Mouse (Mus musculus) left cerebral cortex, adult 2 months (tissue): Measurements from ENCODE around the gene Ppm1d. TPM values are rescaled to one million over a fixed set of nuclear protein-coding genes. Genes with fewer than 3 reads are reported as not detected.

Source experiments
- DNase-seq, 2 experiments: peaks; one replicate each; pipeline ENCODE4 v3.0.0; 2021 to 2022; ENCODE audit warnings: low spot score in 2 of 2, mixed read lengths in 1 of 2; ENCODE audit errors: extremely low spot score in 1 of 2
- H3K27ac ChIP-seq: fragments of 200-600 bp; 2 replicates; pipeline ENCODE4 v1.8.1; 2022
- H3K4me3 ChIP-seq: fragments of 200-600 bp; 2 replicates; pipeline ENCODE4 v1.8.1; 2022
- CTCF ChIP-seq: fragments of 200-600 bp; IDR thresholded peaks from 2 replicates; pipeline ENCODE4 v1.8.1; 2022; ENCODE audit warnings: antibody characterized with exemption, mild to moderate bottlenecking, moderate library complexity
- intact Hi-C: fragments of 180-260 bp; cut with DNase I; formaldehyde crosslinking; loops from one replicate; pipeline ENCODE4 v1.15.1; 2025
- long read RNA-seq, 2 experiments: library from polyadenylated mRNA; stranded (forward); transcript quantifications; one replicate each; pipeline ENCODE4 v2.0.0; 2021; ENCODE audit warnings: borderline mapping rate in 2 of 2
- total RNA-seq, 2 experiments: library from RNA; stranded (reverse); gene quantifications; 2 replicates each; pipeline ENCODE4 v1.2.3; 2021

Ppm1d gene
- 10 to 100 TPM; 17.7 to 18.0 TPM for total RNA-seq
- long read RNA-seq, experiment 1, transcript Ppm1d-201 (6 exons, 2,899 nt), result major isoform, 12 of 14 reads
- long read RNA-seq, experiment 1, partial matches to known transcripts, result 0 of 14 reads
- long read RNA-seq, experiment 1, other reads (novel, unspliced or antisense), result 2 of 14 reads
- long read RNA-seq, experiment 2, transcript Ppm1d-201 (6 exons, 2,899 nt), result major isoform, 11 of 14 reads
- long read RNA-seq, experiment 2, partial matches to known transcripts, result 3 of 14 reads
- long read RNA-seq, experiment 2, other reads (novel, unspliced or antisense), result 0 of 14 reads

- TF ChIP-seq CTCF, result no peak
- H3K27ac ChIP-seq, result peak within 1 kb of the TSS; percentile 97
- peak; percentile 95 to 97 for DNase-seq
- intact Hi-C loops, result loop anchor here (2.0 to 5.0 kb wide), 3 partner anchors 42 to 169 kb away; partner anchors contain the start of genes Appbp2, Bcas3 and Usp32
- peak within 1 kb of the TSS; percentile 75 for H3K4me3 ChIP-seq
These were observed at the start of gene Ppm1d for GRCm38 (mm10) chr11:85310713-85311574. Gene Ppm1d, plus strand, starts transcription at chr11:85311244.

- no peak for DNase-seq
- TF ChIP-seq CTCF, result no peak
- intact Hi-C loops, result no loop called here
- Histone ChIP-seq H3K4me3 (no peak overlapping the region), H3K27ac (no peak overlapping the region)
These were observed 46.4 kb upstream of the Ppm1d start for GRCm38 (mm10) chr11:85264635-85265034.

GRCm38 (mm10) chr11:85267393-85267792, 43.7 kb upstream of the Ppm1d start:
- no peak overlapping the region for H3K27ac ChIP-seq
- DNase-seq, result no peak
- intact Hi-C loops, result no loop called here
- no peak overlapping the region for H3K4me3 ChIP-seq
- TF ChIP-seq CTCF, result no peak

- Histone ChIP-seq H3K4me3 (no peak overlapping the region), H3K27ac (no peak overlapping the region)
- TF ChIP-seq CTCF, result peak; percentile 51
- intact Hi-C loops, result no loop called here
- DNase-seq, result peak in 1 of 2 experiments; percentile 15
These were observed 40.4 kb upstream of the Ppm1d start for GRCm38 (mm10) chr11:85270631-85271030.

- intact Hi-C loops, result no loop called here
- Histone ChIP-seq H3K27ac (no peak overlapping the region), H3K4me3 (no peak overlapping the region)
- TF ChIP-seq CTCF, result peak; percentile 31
- no peak for DNase-seq
These were observed 37.7 kb upstream of the Ppm1d start for GRCm38 (mm10) chr11:85273299-85273698.

GRCm38 (mm10) chr11:85275151-85275550, 35.9 kb upstream of the Ppm1d start:
- no peak overlapping the region for H3K4me3 ChIP-seq
- intact Hi-C loops, result no loop called here
- no peak overlapping the region for H3K27ac ChIP-seq
- no peak for DNase-seq
- no peak for TF ChIP-seq CTCF

GRCm38 (mm10) chr11:85277609-85278008, 33.4 kb upstream of the Ppm1d start:
- TF ChIP-seq CTCF, result no peak
- intact Hi-C loops, result no loop called here
- Histone ChIP-seq H3K27ac (no peak overlapping the region), H3K4me3 (no peak overlapping the region)
- no peak for DNase-seq

GRCm38 (mm10) chr11:85278175-85278574, 32.9 kb upstream of the Ppm1d start:
- Histone ChIP-seq H3K27ac (no peak overlapping the region), H3K4me3 (no peak overlapping the region)
- TF ChIP-seq CTCF, result peak; percentile 5; the same call in 1 of the 2 replicates
- DNase-seq, result no peak
- intact Hi-C loops, result no loop called here

GRCm38 (mm10) chr11:85281219-85281878, 29.7 kb upstream of the Ppm1d start:
- Histone ChIP-seq H3K4me3 (no peak overlapping the region), H3K27ac (no peak overlapping the region)
- DNase-seq, result no peak
- TF ChIP-seq CTCF, result no peak
- intact Hi-C loops, result no loop called here

GRCm38 (mm10) chr11:85297953-85298352, 13.1 kb upstream of the Ppm1d start:
- H3K27ac ChIP-seq, result no peak overlapping the region
- intact Hi-C loops, result no loop called here
- DNase-seq, result no peak
- TF ChIP-seq CTCF, result no peak
- H3K4me3 ChIP-seq, result no peak overlapping the region

GRCm38 (mm10) chr11:85299880-85300279, 11.2 kb upstream of the Ppm1d start:
- DNase-seq, result no peak
- no peak overlapping the region for H3K27ac ChIP-seq
- intact Hi-C loops, result no loop called here
- no peak for TF ChIP-seq CTCF
- H3K4me3 ChIP-seq, result no peak overlapping the region

- Histone ChIP-seq H3K4me3 (no peak overlapping the region), H3K27ac (no peak overlapping the region)
- TF ChIP-seq CTCF, result no peak
- DNase-seq, result no peak
- intact Hi-C loops, result no loop called here
These were observed 9.9 kb upstream of the Ppm1d start for GRCm38 (mm10) chr11:85301161-85301560.
